Mouse (Mus musculus) spleen, adult 18-20 months (tissue): ENCODE measurements around the gene Gm21677.
"Not testable (repeated sequence)": the region's sequence is repeated elsewhere in the genome, so short reads cannot be mapped to it uniquely, and the experiment has no call there.

Source experiments
- DNase-seq, 2 experiments: peaks; one replicate each; pipeline ENCODE4 v3.0.0; 2022; ENCODE audit warnings: mixed read lengths in 2 of 2

Gm21677 gene

GRCm38 (mm10) chrY:3306349-3306748 is at the start of gene Gm21677:
TSS of gene Gm21677 (minus strand) at chrY:3306449.
- not testable (repeated sequence) for DNase-seq

DNA sequence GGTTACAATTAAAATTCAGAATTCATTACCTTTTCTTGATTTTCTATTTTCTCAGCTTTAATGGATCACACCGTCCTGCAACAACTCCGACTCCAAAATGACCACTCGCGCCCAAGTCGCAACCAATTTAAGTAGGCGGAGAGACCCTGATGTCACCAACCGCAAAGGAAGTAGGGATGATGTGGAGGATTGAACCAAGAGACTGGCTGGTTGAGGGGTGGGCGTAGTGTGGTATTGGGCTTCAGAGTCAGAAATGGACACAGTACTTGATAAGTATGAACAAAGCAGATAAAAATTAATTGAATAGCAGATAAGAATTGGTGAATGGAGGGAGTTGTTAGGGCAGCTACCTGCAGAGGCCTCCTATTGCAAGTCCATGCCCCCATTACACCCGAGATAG is 39.0 kb upstream of the Gm21677 start, which contains the start of gene Gm21693:
TSS of gene Gm21693 (minus strand) at position 101 of the 400 bp plus-strand sequence.
- not testable (repeated sequence) for DNase-seq

GRCm38 (mm10) chrY:3340661-3341060 is 34.4 kb upstream of the Gm21677 start:
- not testable (repeated sequence) for DNase-seq
